Mouse (Mus musculus) limb, embryonic 11.5 days (tissue): ENCODE data around the gene Nf1. TPM values are rescaled to one million over a fixed set of nuclear protein-coding genes. Genes with fewer than 3 reads are reported as not detected.
A peak's percentile ranks its signal among the peaks of the same experiment; 100 is the strongest.

Experiments used
- ATAC-seq: fragments of 200-750 bp; cut with Nextera tagmentation; 2 replicates; pipeline ENCODE4 v1.8.0; 2017; ENCODE audit warnings: low read depth; ENCODE audit not compliant: insufficient number of reproducible peaks, low FRiP score, low TSS enrichment
- DNase-seq: peaks from one replicate; pipeline ENCODE4 v3.0.0-alpha.2; 2015; ENCODE audit warnings: low spot score
- H3K27ac ChIP-seq: fragments of 300-500 bp; sonication (generic); replicated peaks from 2 replicates; pipeline ENCODE4 v1.5.1; 2014; ENCODE audit warnings: low read depth, mild to moderate bottlenecking, low read length
- H3K27me3 ChIP-seq: fragments of 300-500 bp; sonication (generic); 2 replicates; pipeline ENCODE4 v1.6.1; 2014; ENCODE audit warnings: mild to moderate bottlenecking, low read length, mixed read lengths; ENCODE audit not compliant: control insufficient read depth, insufficient read depth
- H3K36me3 ChIP-seq: fragments of 300-500 bp; sonication (generic); 2 replicates; pipeline ENCODE4 v1.6.1; 2014; ENCODE audit warnings: mild to moderate bottlenecking, low read length, moderate library complexity, mixed read lengths; ENCODE audit not compliant: control insufficient read depth, insufficient read depth
- H3K4me1 ChIP-seq: fragments of 300-500 bp; sonication (generic); 2 replicates; pipeline ENCODE4 v1.6.1; 2014; ENCODE audit warnings: low read length, mixed read lengths; ENCODE audit not compliant: control insufficient read depth, insufficient read depth
- H3K4me2 ChIP-seq: fragments of 300-500 bp; sonication (generic); 2 replicates; pipeline ENCODE4 v1.6.1; 2014; ENCODE audit warnings: low read depth, mild to moderate bottlenecking, moderate library complexity; ENCODE audit not compliant: severe bottlenecking
- H3K4me3 ChIP-seq: fragments of 300-500 bp; sonication (generic); 2 replicates; pipeline ENCODE4 v1.5.1; 2014; ENCODE audit warnings: low read depth, low read length
- H3K9ac ChIP-seq: fragments of 300-500 bp; sonication (generic); 2 replicates; pipeline ENCODE4 v1.6.1; 2014; ENCODE audit warnings: mild to moderate bottlenecking, low read length
- H3K9me3 ChIP-seq: fragments of 300-500 bp; sonication (generic); 2 replicates; pipeline ENCODE4 v1.6.1; 2016; ENCODE audit warnings: low read length; ENCODE audit not compliant: control insufficient read depth
- WGBS: fragments of 180-500 bp; shearing (Covaris S2); extraction: QIAGEN DNeasy Blood & Tissue Kit; methylation state at CpG from one replicate; pipeline ENCODE4 v1.1.7; 2014; 5-methylcytosine and 5-hydroxymethylcytosine counted together
- polyA plus RNA-seq: library from polyadenylated mRNA; unstranded; fragments of >200 nt; fragmentation: Nextera tagmentation; extraction: Ambion mirVana; gene quantifications from 2 replicates; pipeline ENCODE4 v1.2.1, GENCODE M21; 2014

Nf1 gene
- polyA plus RNA-seq, 1 experiment from 2014 or later, result 9.9 TPM

DNA sequence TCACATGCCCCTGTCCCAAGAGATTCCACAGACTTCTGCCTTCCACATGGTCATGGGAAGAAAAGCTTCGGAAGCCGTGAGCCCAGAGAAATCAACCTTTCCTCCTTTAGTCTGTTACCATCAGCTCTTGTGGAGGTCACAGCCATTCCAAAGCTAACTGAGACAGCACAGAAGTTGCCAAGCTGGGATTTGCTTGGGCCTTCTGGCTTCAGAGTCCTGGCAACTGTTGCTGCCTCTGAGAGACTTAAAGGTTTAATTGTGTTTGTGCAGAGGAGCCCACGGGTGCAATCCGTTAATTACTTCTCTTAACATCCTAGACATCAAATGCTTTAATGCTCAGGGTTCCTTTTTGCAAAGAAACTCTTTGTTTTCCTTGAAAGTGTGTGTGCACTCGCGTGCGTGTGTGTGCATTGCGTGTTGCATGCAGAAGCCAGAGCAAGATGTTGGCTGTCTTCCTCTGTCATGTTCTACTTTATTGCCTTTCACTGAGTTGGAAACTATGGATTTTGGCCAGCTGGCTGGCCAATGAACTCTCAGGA is 22.6 kb upstream of the Nf1 start:
- DNase-seq (no peak), ATAC-seq (no peak)
- no peaks in the 10 kb centered on the region for H3K27me3 ChIP-seq

DNA sequence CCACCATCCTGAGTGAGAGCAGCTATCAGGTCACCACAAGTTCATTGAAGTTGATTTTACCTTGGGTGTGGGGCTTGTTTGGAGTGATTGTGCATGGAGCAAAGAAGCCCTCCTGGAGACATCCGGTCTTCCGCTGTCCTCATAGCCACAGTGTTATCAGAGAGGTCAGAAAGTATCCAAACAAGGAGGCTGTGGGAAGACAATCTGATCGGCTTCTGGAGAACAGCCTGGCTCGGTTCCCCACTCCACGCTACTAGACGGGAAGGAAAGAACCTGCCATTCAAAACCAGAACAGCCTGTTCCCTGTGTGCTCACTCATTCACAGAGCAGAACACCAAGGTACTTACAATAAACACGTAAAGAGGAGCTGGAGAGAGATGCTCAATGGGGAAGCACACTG is 19.7 kb upstream of the Nf1 start:
- H3K9me3 ChIP-seq, result no peaks in the 10 kb centered on the region
- H3K36me3 ChIP-seq, result no peaks in the 10 kb centered on the region
- no peak overlapping the region for H3K27ac ChIP-seq
- 86% methylated on average over 7 of the region's 7 CpGs for WGBS
- H3K4me2 ChIP-seq, result no peak overlapping the region
- DNase-seq (no peak), ATAC-seq (no peak)
- H3K27me3 ChIP-seq, result no peaks in the 10 kb centered on the region
- no peak overlapping the region for H3K9ac ChIP-seq
- no peak overlapping the region for H3K4me3 ChIP-seq
- H3K4me1 ChIP-seq, result no peaks in the 10 kb centered on the region

More for the DNA sequence above, 22.6 kb upstream of the Nf1 start:
- Histone ChIP-seq H3K27ac (no peak overlapping the region), H3K9me3 (no peaks in the 10 kb centered on the region), H3K36me3 (no peaks in the 10 kb centered on the region), H3K9ac (no peak overlapping the region), H3K4me2 (no peak overlapping the region), H3K4me3 (no peak overlapping the region), H3K4me1 (no peaks in the 10 kb centered on the region)
- WGBS, result 85% methylated on average over 8 of the region's 8 CpGs

DNA sequence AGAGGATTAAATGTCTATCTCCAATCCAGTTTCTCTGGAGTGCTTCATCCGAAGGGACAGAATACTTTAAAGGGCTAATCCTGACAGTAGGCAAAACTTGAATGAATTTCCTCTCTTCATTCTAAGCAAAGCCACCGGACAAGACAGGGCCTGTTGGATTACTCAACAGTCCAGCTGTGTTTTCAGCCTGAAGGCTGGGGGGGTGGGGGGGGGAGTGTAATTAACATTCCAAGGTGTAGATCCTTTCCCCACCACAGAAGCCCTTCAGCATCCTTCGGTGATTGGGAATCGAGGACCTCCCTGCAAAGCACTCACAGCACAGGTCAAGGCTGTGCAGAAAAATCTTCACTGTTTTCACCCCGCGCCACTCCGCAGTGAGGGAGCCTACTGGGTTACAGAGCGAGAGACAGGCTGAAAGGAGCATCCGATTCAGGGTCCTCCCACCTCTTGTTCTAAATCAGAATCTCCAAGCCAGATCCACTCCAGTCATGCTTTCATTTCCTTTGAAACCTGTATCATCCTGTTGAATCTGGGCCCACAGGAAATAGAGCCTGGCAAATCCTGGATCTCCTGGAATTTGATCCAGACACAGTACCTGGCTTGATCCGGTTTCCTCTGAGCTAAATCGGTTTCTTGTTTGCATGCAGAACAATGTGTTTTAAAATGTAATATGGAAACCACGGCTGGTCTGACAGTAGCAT is 15.4 kb upstream of the Nf1 start:
- 71% methylated on average over 12 of the region's 12 CpGs for WGBS

DNA sequence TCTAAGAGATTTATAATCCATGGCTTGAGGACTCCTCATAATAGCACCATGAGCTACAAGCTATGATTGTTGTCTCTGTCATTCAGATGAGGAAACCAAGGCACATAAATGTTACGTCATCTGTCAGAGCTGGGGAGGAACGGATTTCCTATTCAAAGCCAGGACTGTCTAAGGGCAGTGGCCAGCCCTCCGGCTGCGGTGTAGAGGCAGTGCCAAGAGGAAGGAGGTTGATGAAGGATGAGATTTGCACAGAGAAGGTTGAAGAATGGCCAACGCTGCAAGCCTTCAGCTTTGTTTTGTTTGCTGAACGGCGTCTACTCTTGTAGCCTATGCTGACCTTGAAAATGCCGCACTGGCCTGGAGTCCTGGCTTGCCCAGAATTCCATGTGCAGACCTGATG is 13.8 kb upstream of the Nf1 start:
- H3K9ac ChIP-seq, result no peak overlapping the region
- no peak overlapping the region for H3K4me3 ChIP-seq
- WGBS, result 93% methylated on average over 8 of the region's 8 CpGs
- ATAC-seq, result no peak
- H3K27ac ChIP-seq, result no peak overlapping the region
- no peak overlapping the region for H3K4me2 ChIP-seq
- H3K9me3 ChIP-seq, result no peaks in the 10 kb centered on the region
- H3K27me3 ChIP-seq, result no peaks in the 10 kb centered on the region
- no peak for DNase-seq
- H3K4me1 ChIP-seq, result no peaks in the 10 kb centered on the region
- H3K36me3 ChIP-seq, result no peaks in the 10 kb centered on the region

More for the DNA sequence above, 15.4 kb upstream of the Nf1 start:
- no peak for ATAC-seq
- Histone ChIP-seq H3K4me2 (no peak overlapping the region), H3K27me3 (no peaks in the 10 kb centered on the region), H3K36me3 (no peaks in the 10 kb centered on the region), H3K4me3 (no peak overlapping the region), H3K9ac (no peak overlapping the region), H3K9me3 (no peaks in the 10 kb centered on the region), H3K27ac (no peak overlapping the region), H3K4me1 (no peaks in the 10 kb centered on the region)
- peak; percentile 25 for DNase-seq

DNA sequence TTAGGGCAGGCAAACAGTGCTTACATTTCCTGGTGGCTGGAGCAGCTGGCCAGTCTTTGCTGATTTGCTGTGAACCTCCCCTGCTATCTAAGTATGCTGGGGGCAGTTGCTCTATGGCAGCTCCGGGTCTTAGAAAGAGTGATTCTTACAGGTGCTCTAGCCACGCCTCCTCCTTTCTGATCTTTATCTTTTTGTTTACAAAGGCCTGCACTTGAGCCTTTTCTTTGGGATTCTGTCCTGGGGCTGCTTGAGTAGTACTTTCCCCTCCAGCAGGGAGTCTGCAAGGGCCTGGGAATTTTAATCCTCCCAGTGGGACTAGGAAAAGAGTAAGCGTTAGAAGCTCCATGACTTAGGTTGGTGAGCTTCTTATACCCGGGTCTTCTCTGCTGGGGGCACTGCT is 12.4 kb upstream of the Nf1 start:
- no peaks in the 10 kb centered on the region for H3K4me1 ChIP-seq
- no peak overlapping the region for H3K4me3 ChIP-seq
- no peak overlapping the region for H3K27ac ChIP-seq
- no peaks in the 10 kb centered on the region for H3K36me3 ChIP-seq
- DNase-seq (no peak), ATAC-seq (no peak)
- WGBS, result 32% methylated on average over 4 of the region's 4 CpGs
- H3K9ac ChIP-seq, result no peak overlapping the region
- H3K9me3 ChIP-seq, result no peaks in the 10 kb centered on the region
- no peaks in the 10 kb centered on the region for H3K27me3 ChIP-seq
- H3K4me2 ChIP-seq, result no peak overlapping the region

DNA sequence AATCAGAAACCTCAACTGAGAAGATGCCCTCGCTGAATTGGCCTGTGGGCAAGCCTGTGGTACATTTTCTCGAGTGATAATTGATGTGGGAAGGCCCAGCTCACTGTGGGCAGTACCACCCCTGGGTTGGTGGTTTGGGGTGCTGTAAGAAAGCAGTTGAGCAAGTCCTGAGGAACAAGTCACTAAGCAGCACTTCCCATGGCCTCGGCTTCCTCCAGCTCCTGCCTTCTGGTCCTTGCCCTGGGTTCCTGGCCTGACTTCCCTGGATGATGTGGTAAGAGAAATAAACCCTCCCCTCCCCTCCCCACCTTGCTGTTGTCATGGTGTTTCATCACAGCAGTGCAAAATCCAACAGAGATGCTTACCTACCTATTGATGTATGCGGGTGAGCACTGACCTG is 11.4 kb upstream of the Nf1 start:
- WGBS, result 93% methylated on average over 4 of the region's 4 CpGs
- no peak overlapping the region for H3K4me3 ChIP-seq
- no peaks in the 10 kb centered on the region for H3K9me3 ChIP-seq

DNA sequence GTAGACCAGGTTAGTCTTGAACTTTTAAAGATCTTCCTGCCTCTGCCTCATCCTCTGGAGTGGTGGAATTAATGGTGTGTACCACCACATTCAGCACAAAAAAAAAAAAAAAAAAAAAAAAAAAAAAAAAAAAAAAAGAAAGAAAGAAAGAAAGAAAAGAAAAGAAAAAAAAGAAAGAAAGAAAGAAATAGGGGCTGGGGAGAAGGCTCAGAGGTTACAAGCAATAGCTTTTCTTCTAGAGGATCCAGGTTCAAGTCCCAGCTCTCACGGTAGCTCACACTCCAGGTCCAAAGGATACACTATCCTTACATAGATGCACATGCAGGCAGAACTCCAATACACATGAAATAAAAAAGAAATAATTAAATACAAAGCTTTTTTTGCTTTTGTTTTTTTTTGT is 9.9 kb upstream of the Nf1 start:
- no peak for ATAC-seq
- no peak overlapping the region for H3K4me2 ChIP-seq

More for the DNA sequence above, 11.4 kb upstream of the Nf1 start:
- Histone ChIP-seq H3K4me2 (no peak overlapping the region), H3K27me3 (no peaks in the 10 kb centered on the region), H3K27ac (no peak overlapping the region), H3K4me1 (no peaks in the 10 kb centered on the region), H3K36me3 (no peaks in the 10 kb centered on the region), H3K9ac (no peak overlapping the region)
- no peak for ATAC-seq
- DNase-seq, result no peak

DNA sequence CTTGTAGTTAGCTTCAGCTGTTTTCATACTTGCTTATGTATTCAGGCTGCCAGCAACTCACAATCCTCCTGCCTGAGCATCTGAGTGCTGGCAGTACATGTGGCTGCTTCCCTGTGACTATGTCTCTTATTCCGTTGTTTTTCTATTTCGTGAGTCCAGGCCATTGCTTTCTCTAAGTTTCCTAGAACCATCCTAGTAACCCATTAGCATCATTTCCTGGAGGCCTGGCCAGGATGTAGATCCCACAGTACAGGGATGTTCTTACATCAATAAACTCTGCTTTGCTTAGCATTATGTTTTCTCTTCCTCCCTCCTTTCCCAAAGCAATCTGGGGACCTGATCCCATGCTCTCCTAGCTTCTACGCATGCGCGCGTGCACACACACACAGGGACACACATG is 4.4 kb upstream of the Nf1 start:
- no peak for DNase-seq
- no peak overlapping the region for H3K4me3 ChIP-seq
- no peak overlapping the region for H3K27ac ChIP-seq
- WGBS, result 96% methylated on average over 6 of the region's 6 CpGs
- ATAC-seq, result no peak
- H3K9me3 ChIP-seq, result no peaks in the 10 kb centered on the region
- no peak overlapping the region for H3K9ac ChIP-seq
- H3K4me1 ChIP-seq, result peaks cover 2% of the 10 kb centered on the region; the same call in 1 of the 2 replicates
- H3K4me2 ChIP-seq, result no peak overlapping the region
- H3K27me3 ChIP-seq, result no peaks in the 10 kb centered on the region
- H3K36me3 ChIP-seq, result no peaks in the 10 kb centered on the region

More for the DNA sequence above, 9.9 kb upstream of the Nf1 start:
- H3K4me3 ChIP-seq, result no peak overlapping the region
- no peak overlapping the region for H3K27ac ChIP-seq
- H3K9me3 ChIP-seq, result no peaks in the 10 kb centered on the region
- DNase-seq, result no peak
- H3K9ac ChIP-seq, result no peak overlapping the region
- 97% methylated on average over 1 of the region's 1 CpGs for WGBS
- H3K36me3 ChIP-seq, result no peaks in the 10 kb centered on the region
- H3K4me1 ChIP-seq, result no peaks in the 10 kb centered on the region
- H3K27me3 ChIP-seq, result no peaks in the 10 kb centered on the region
